20 mouse cellular contexts compared by ENCODE assay signal in the genomic region with DNA sequence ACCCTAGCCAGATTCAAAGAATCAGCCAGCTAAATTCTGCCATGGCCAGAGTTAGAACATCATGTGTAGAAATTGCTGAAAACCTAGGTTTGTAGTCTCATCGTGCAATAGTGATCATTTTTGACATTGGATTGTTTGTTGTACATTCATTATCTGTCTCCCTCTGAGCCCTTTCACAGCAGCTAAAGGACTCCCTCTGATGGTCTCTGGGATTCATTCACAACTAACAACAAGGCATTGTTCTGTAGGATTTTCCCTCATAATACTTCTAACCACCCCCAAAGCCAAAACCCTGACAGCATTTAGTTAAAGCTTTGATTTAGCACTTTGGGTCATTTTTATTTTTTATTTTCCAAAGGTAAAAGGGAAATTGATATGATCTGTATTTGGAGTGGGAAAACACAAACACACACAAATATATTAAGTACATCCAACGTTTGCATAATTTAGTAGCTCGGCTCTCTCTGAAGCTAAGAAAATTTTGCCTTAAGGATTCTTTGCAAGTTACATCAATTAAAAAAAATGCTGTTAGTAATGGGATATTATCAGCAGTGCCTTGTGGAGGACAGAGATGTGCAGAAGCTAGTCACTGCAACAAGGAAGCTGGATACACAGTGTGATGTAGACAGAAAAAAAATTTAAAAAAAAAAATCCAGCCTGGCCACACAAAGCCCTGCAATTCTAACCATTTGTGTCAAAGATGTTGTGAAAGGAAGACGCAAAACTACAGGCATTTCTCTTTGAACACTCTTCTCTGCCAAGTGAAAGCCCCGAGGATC.
DNase-seq lines count a peak whose midpoint lies in the region; ATAC-seq lines count a peak whose summit lies in the region.
"Had no signal": no experiment of that assay in that cellular context is flagged by ENCODE, and none has a peak within 500 bp of the region (broad histone marks: within the 10 kb centered on the region; RNA-seq: fewer than 3 reads in every experiment).

No protein-coding gene starts in this region.

- H3K9ac ChIP-seq in hindbrain, embryonic 12.5 days, result no peak overlapping the region
- no peak overlapping the region for H3K9ac ChIP-seq in hindbrain, embryonic 16.5 days (ENCODE audit: low read depth, low read length)
- H3K9ac ChIP-seq in forebrain, embryonic 15.5 days (replicated peaks), result no peak overlapping the region
- no peak overlapping the region for H3K9ac ChIP-seq in midbrain, embryonic 12.5 days (replicated peaks)
- H3K9ac ChIP-seq: limb, embryonic 12.5 days; liver, embryonic 14.5 days; stomach, embryonic 15.5 days had no signal

- no peaks in the 10 kb centered on the region for H3K36me3 ChIP-seq in hindbrain, embryonic 12.5 days
- H3K36me3 ChIP-seq in hindbrain, embryonic 16.5 days (ENCODE audit: control insufficient read depth, insufficient read depth, low read length), result no peaks in the 10 kb centered on the region
- no peaks in the 10 kb centered on the region for H3K36me3 ChIP-seq in forebrain, embryonic 15.5 days
- no peaks in the 10 kb centered on the region for H3K36me3 ChIP-seq in midbrain, embryonic 12.5 days
- H3K36me3 ChIP-seq: limb, embryonic 12.5 days; stomach, embryonic 15.5 days had no signal

- WGBS in hindbrain, embryonic 12.5 days, result 52% methylated on average over 5 of the region's 5 CpGs
- 33% methylated on average over 5 of the region's 5 CpGs for WGBS in hindbrain, embryonic 16.5 days
- WGBS in forebrain, embryonic 15.5 days, result 33% methylated on average over 5 of the region's 5 CpGs
- 28% methylated on average over 5 of the region's 5 CpGs for WGBS in midbrain, embryonic 12.5 days

- no peak overlapping the region for H3K4me3 ChIP-seq in hindbrain, embryonic 12.5 days
- H3K4me3 ChIP-seq in hindbrain, embryonic 16.5 days (ENCODE audit: low read length), result no peak overlapping the region
- no peak overlapping the region for H3K4me3 ChIP-seq in forebrain, embryonic 15.5 days
- H3K4me3 ChIP-seq in midbrain, embryonic 12.5 days, result no peak overlapping the region
- H3K4me3 ChIP-seq: limb, embryonic 12.5 days; stomach, embryonic 15.5 days had no signal

- H3K4me2 ChIP-seq in hindbrain, embryonic 12.5 days (replicated peaks), result no peak overlapping the region
- no peak overlapping the region for H3K4me2 ChIP-seq in hindbrain, embryonic 16.5 days (ENCODE audit: low read length)
- no peak overlapping the region for H3K4me2 ChIP-seq in forebrain, embryonic 15.5 days (replicated peaks)
- H3K4me2 ChIP-seq in midbrain, embryonic 12.5 days (replicated peaks), result no peak overlapping the region
- H3K4me2 ChIP-seq: limb, embryonic 12.5 days; stomach, embryonic 15.5 days had no signal

- ATAC-seq in hindbrain, embryonic 12.5 days (ENCODE audit: low FRiP score), result peak; percentile 67
- ATAC-seq in hindbrain, embryonic 16.5 days, result no peak
- ATAC-seq in forebrain, embryonic 15.5 days (replicated peaks), result 0 out of 2 replicates have a peak, but pooled peaks have one; percentile 38
- peak; percentile 51 for ATAC-seq in midbrain, embryonic 12.5 days (ENCODE audit: low FRiP score, low read depth)
- ATAC-seq in megakaryocyte, adult 5-6 weeks (ENCODE audit: poor library complexity, severe bottlenecking), result no peak
- ATAC-seq: activated CD4-positive, CD25-positive, alpha-beta regulatory T cell, adult 4 months; inflammation-experienced regulatory T-cells, adult 6 months; lung, postnatal 0 days; Patski had no signal

- no peak for DNase-seq in cerebellum, postnatal 25 days
- DNase-seq in MN1 (ENCODE audit: low spot score), result no peak
- DNase-seq: adrenal gland, postnatal 25 days; cerebellum, adult 9-10 months; gastrocnemius, postnatal 25 days; right cerebral cortex, adult 18-20 months; spleen, adult 18-20 months; thymus, adult 2 months had no signal

- H3K9me3 ChIP-seq in hindbrain, embryonic 12.5 days (replicated peaks), result no peaks in the 10 kb centered on the region
- H3K9me3 ChIP-seq in hindbrain, embryonic 16.5 days (ENCODE audit: control insufficient read depth, low read length), result no peaks in the 10 kb centered on the region
- H3K9me3 ChIP-seq in forebrain, embryonic 15.5 days, result no peaks in the 10 kb centered on the region
- H3K9me3 ChIP-seq in midbrain, embryonic 12.5 days, result no peaks in the 10 kb centered on the region
- H3K9me3 ChIP-seq: limb, embryonic 12.5 days; stomach, embryonic 15.5 days had no signal

- no peaks in the 10 kb centered on the region for H3K27me3 ChIP-seq in hindbrain, embryonic 12.5 days
- H3K27me3 ChIP-seq in hindbrain, embryonic 16.5 days (replicated peaks; ENCODE audit: control insufficient read depth, insufficient read depth, low read length), result no peaks in the 10 kb centered on the region
- H3K27me3 ChIP-seq in forebrain, embryonic 15.5 days, result no peaks in the 10 kb centered on the region
- no peaks in the 10 kb centered on the region for H3K27me3 ChIP-seq in midbrain, embryonic 12.5 days
- H3K27me3 ChIP-seq: limb, embryonic 12.5 days; stomach, embryonic 15.5 days had no signal

- H3K4me1 ChIP-seq in hindbrain, embryonic 12.5 days, result no peaks in the 10 kb centered on the region
- no peaks in the 10 kb centered on the region for H3K4me1 ChIP-seq in hindbrain, embryonic 16.5 days (ENCODE audit: control insufficient read depth, insufficient read depth, low read depth, low read length)
- H3K4me1 ChIP-seq in forebrain, embryonic 15.5 days, result no peaks in the 10 kb centered on the region
- H3K4me1 ChIP-seq in midbrain, embryonic 12.5 days, result peaks cover 5% of the 10 kb centered on the region; the same call in 1 of the 2 replicates
- H3K4me1 ChIP-seq: limb, embryonic 12.5 days; stomach, embryonic 15.5 days had no signal

- H3K27ac ChIP-seq in hindbrain, embryonic 12.5 days, result no peak overlapping the region
- H3K27ac ChIP-seq in hindbrain, embryonic 16.5 days (ENCODE audit: low read depth, low read length), result no peak overlapping the region
- no peak overlapping the region for H3K27ac ChIP-seq in forebrain, embryonic 15.5 days (replicated peaks)
- H3K27ac ChIP-seq in midbrain, embryonic 12.5 days (replicated peaks), result peak overlapping the region; percentile 65
- H3K27ac ChIP-seq: limb, embryonic 12.5 days; liver, embryonic 14.5 days; stomach, embryonic 15.5 days had no signal

Comparison
In these comparisons a context has a peak if more than half of its experiments do, and no peak if none do; other contexts are left out.
1. ATAC-seq: peak in hindbrain, embryonic 12.5 days (single experiment), forebrain, embryonic 15.5 days (single experiment) and midbrain, embryonic 12.5 days (single experiment); none in hindbrain, embryonic 16.5 days (single experiment) and megakaryocyte, adult 5-6 weeks (single experiment).